Mouse (Mus musculus): ENCODE results near the gene Rhov. TPM values are rescaled to one million over a fixed set of nuclear protein-coding genes. Genes with fewer than 3 reads are reported as not detected.

The Rhov gene
- total RNA-seq (2021): under 1 TPM; 0.62 to 0.76 TPM
- long read RNA-seq, experiment 1, partial matches to known transcripts: 1 of 4 reads
- long read RNA-seq, experiment 1, other reads (novel, unspliced or antisense): 1 of 4 reads
- long read RNA-seq, experiment 2, partial matches to known transcripts: 0 of 1 reads
- long read RNA-seq, experiment 2, other reads (novel, unspliced or antisense): 1 of 1 reads

DNA sequence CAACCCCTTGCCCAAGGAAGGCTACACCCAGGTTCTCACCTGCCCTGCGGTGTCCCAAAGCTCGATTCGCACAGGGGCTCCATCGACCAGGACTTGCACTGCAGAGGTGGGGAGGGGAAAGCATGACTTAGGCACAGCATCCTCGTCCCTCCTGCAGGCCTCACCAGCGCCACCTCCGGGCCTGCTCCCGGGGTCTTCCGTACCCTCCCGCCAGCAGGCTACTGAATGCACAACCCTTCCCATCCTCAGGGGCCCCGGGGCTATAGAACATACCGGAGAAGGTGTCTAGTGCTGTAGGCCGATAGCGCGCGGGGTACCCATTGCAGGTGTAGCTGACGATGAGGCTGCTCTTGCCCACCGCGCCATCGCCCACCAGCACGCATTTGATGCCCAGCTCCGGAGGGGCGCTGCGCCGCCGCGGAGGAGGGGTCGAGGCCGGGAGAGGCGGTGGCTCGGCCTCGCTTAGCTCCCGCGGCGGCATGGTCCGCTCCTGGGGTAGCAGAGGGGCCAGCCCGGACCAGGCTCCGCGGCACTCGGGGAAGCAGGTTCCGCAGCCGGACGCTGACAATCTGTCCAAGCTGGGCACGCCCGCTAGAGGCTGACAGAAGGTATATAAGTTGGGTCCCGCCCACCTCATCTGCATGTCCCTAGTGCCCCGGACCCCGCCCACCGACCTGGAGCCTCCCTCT, at the start of gene Rhov:
Gene Rhov, minus strand, starts transcription at position 630 of the 689 bp plus-strand sequence.
- peak in 1 of 2 experiments; percentile 32 for DNase-seq (ENCODE audit: low spot score in 2 of 2)

DNA sequence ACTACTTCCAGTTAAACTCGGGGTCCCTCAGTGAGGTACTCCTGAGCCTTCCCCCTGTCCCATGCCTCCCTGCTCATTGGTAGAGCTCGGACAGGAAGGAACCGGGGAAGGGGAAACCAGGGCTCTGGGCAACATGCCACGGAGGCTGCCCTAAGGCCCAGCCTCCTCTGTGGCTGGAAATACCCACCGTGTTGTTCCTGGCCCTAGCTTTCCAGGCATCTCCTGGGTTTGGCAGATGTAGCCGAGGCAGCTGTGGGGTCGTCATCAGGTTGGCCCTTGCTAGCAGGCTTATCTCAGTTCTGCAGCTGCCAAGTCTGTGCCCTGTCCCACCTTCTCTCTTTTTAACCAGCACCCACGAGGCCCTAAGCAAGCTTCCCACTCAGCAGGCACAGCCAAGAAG, 49.5 kb upstream of the Rhov start:
- no peak for DNase-seq (ENCODE audit: low spot score in 2 of 2)

DNA sequence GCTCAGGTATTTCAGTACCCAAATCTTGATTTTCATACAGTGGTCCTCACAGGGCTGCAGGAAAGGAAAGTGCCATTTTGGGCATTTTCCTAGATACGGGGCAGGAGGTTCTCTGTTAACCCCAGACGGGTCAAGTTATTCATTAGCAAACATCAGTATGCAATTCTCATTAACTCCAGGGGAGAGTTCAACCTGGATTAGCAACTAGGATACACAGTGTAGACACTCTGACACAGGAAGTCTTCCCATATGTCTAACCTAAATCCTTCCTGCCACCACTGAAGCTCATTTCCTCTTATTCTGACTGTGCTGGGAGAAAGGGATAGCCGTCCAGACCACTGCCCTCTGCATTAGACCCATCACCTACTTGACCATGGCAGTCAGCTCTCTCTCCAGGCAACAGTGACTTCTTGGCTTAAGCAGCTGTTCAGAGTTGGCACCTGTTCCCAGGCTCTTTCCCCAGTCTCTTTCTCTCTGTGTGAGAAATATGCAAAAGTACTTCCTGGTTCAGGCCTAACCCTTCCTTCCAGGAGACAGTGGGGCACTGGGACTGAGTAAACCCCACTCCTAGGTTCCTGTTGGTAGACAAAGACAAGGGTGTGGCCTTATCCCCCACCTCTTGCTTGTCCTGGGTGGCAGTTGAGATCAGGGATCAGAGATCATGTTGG, 47.1 kb upstream of the Rhov start:
- no peak for DNase-seq (ENCODE audit: low spot score in 2 of 2)

DNA sequence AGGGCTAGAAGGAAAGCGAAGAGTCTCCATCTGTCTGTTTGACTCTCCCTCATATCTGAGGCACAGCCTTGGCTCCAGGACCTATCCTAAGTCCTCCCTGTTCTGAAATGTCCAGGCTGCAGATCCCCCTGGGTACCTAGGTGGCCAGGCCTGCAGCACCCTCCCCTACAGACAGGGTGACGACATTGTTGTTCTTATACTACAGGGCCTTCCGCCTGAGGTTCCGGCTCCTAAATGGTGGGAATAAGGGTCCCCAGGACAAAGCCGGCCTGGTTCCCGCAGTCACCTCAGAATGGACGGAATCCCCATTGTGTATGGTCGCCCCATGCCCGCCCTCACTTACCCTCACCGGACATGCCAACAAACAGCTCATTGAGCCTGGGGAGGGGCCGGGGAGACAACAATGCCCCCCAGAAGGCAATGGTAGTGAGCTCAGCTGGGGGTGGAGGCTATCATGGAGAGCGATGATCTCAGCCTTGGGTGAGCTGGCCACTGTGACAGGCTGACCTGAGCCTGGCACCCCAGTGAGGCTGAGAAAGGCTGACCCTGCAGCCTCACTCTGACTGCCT, 43.8 kb upstream of the Rhov start:
- DNase-seq (ENCODE audit: low spot score in 2 of 2): no peak

DNA sequence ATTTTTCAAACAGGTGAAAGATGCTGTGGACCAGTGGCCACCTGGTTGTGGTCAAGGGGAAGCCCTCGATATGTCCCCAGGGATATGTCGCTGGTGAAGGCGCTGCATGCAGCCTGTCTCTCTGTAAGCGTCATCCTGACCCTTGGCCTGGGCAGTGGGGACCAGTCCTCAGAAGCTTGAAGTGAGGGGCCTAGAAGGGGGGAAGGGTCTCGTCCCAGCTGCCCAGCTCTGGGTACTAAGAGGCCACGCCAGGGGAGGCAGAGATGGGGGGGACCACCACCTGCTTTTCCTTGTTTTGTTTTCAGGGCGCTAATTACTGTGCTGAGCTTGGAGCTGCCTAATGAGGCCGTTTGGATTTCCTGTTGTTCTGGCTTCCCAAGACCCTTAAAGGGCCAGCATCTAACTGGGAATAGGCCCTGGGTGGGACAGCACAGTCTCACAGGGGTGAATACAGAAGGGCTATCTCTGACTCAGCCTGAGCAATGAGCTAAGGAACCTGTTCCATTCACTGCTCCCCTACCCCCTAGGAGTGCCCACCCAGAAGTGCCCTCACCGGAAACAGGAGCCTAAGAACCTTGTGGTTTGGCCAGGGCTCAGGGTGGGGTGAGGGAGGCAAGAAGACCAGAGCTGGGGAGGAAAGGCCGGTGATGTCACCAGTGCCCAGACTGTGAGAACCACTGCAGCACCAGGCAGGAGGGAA, 42.9 kb upstream of the Rhov start:
- no peak for DNase-seq (ENCODE audit: low spot score in 2 of 2)

DNA sequence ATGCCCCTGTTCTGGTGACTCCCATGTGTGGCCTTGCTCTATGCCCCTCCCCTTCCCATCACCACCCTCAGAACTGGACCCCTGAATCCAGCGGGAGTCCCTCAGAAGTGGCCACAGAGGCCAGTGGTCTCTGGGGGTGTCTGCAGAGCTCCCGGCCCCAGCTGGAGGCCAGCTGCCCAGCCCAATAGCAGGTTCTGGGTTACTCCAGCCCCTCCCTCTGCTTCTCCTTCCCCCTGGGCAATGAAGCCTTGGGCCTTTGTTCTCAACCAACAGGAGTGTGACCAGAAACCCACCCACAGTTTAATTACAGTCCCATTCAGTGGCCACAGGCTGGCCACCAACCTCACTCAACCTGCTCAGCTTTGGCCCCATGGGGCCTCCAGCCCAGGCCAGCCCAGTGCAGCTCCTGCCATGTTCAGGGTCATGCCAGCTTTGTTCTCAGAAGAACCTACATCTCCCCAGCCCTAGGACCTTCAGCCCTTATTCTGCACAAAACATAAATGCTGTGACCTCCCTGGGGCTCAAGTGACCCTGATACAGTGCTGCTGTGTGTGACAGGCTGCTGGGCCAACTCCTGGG, 41.4 kb upstream of the Rhov start:
- no peak for DNase-seq (ENCODE audit: low spot score in 2 of 2)

DNA sequence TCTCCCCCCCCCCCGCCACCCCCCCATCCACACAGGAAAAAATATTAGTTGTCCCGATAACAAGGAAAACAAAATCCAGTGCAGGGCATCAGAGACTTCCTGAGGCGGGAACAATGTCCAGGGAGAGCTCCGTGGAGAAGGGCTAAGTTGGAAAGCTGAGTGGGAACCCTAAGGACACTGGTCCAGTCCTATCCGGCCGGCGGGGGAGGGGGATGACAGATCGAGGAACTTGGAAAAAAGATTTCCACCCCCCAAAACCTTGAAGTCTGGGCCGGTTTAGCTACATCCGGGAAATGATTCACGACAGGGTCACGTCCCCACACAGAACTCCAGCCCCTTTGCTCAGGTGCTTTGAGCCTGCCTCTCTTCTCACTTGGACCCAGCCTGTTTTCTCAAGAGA, 40.5 kb upstream of the Rhov start:
- DNase-seq (ENCODE audit: low spot score in 2 of 2): no peak

DNA sequence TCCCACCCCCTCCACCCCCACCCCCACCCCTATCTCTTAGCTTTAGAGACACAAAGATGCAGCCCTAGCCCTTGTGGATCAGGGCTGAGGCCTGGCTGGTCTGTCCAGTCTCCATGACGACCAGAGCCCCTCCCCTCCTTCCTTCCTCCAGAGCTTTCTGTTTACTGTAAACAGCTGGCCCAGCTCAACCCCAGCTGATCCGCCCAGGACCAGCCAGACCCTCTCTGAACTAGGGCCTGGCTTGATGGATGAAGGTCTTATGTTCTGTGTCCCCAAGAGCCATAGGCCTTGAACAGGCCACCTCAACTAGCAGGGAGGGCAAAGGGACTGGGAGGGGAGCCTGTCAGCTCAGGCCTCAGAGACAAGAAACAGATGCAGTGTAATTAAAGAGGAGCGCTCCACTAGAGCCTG, 33.7 kb upstream of the Rhov start:
- DNase-seq (ENCODE audit: low spot score in 2 of 2): no peak

DNA sequence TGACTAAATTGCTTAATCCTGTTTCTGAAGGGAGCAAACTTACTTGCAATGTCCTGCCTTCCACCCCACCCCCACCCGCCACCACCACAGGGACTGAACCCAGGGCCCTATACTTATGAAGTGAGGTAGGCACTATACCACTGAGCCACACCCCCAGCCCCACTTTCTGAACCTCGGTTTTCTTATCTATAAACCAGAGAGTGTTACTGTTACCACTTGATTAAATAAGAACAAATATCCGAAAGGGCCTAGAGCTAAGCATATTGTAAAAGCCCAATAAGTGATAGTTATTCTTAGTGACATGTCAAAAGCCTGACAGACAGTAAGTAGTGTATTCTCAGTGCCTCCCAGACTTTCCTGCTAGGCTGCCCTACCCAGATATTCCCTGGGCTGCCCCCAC, 33.3 kb upstream of the Rhov start:
- no peak for DNase-seq (ENCODE audit: low spot score in 2 of 2)

DNA sequence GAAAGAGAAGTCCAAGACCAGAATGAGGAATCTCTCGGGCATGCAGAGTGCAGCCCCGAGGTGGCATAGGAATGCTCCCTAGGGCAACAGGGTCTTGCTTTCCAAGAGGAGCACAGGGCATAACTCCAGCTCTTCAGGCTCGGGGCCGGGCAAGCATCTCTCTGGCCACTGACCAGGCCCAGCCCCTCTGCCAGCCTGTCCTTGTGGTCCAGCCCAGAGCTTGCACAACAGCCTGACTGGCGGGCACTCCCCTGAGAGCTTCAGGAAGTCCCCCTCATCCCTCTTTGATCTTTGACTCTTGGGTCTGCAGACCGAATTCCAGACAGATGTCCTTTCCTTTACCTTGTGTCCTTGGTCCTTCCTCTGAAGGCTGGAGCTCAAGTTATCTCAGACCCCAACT, 31.8 kb upstream of the Rhov start:
- DNase-seq (ENCODE audit: low spot score in 2 of 2): no peak

DNA sequence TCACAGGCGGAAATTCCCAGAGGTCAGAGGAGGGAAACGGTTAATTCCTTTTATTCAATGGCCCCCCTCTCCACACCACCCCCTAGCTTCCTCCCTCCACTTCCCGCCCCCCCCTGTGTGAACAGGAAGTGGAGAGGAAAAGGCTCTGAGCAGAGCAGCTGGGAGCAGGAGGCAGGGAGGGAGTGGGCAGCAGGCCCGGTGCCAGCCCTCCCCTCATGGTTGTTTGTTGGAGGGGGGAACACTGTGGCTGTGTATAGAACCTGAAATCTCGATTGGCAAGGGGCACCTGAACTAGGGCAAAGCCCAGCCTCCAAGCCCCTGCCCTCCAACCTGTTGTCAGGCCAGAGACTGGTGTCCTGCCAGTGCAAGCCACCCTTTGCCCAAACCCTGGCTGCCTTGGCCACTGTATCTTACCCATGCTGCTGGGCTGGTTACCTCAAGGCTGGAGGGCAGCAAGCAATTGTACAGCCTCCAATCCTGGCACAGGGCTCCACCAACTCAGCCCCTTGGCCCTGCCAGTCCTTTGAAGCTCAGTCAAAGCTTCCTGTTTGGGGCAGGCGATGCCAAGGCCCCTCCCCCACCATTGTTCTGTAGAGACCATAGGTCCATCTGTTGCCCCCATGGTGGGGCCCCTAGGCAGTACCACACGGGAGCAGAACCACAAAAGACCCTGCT, 29.9 kb upstream of the Rhov start:
- DNase-seq (ENCODE audit: low spot score in 2 of 2): no peak

DNA sequence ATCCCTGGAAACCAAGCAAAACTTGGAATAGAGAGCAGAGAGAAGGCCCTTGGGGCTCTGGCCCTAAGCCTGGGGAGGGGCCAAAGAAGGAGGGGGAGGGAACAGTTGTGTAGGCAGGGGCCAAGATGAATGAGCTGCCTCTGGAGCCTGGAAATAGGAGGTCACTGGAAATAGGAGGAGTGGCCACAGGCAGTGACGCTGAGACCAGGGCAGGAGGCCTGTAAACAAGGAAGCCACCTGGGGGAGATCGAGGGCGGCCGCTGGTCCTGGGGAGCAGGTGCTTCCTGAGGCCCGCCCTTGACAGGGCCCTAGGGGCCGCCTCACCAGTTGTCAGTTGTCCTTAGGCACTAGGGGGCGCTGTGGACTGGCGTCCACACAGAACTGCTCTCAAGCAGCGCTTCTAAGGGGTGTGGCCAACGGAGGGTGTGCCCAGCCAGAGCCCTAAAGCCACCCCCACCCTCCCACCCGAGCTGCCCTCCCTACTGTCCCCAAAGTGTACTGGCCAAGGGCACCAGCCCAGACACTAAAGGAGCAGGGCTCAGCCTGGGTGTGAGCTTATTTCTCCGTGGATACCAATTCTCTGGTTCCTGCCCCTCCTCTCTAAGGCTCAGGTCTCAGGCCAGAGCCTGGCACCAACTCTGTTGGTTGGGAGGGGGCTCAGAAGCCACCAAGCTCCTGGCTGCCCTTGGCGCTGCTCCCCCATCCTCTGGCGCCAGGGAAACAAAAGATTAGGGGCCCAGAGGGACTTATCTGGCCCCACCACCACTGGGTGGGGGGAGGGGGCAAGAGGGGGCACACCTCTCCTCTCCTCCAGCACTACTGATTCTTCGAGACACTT, 29.1 kb upstream of the Rhov start:
- peak; percentile 65 to 80 for DNase-seq (ENCODE audit: low spot score in 2 of 2)

DNA sequence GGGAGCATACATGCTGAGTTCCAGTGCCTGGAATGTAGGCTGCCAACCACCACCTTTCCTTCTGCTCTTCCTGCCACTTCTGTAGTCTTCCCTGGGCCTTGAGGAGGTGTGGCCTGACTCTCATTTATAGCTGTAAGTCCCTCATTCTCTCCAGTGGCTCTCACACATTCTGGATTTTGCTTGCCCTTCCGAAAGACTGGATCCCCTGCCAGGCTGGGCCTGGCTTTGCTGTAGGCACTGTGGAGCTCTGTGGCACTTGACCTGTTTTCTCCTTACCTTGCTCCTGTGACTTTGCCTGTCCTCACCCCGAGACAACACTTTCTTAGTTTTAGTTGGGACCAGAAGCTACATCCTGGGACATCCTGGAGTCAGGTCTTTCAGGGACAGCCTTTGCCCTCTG, 27.8 kb upstream of the Rhov start:
- DNase-seq (ENCODE audit: low spot score in 2 of 2): no peak

DNA sequence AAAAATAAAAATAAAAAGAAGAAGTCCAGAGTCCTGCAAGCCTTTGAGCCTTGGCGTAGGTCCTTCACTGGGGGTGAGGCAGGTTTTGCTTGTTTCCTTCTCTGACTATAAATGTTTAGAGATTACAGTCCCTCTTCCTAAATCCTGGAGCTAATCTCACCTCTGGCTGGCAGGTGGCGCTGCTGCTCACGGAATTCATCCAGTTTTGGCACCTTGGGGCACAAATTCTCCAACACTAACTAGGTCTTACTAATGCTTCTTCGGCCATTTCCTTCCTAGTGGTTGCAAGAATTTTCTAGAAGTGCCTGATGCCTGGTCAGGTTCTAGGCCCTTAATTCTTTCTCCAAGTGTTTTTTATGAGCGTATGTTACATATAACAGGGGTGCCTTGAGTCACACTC, 27.3 kb upstream of the Rhov start:
- DNase-seq (ENCODE audit: low spot score in 2 of 2): peak in 1 of 2 experiments; percentile 47

DNA sequence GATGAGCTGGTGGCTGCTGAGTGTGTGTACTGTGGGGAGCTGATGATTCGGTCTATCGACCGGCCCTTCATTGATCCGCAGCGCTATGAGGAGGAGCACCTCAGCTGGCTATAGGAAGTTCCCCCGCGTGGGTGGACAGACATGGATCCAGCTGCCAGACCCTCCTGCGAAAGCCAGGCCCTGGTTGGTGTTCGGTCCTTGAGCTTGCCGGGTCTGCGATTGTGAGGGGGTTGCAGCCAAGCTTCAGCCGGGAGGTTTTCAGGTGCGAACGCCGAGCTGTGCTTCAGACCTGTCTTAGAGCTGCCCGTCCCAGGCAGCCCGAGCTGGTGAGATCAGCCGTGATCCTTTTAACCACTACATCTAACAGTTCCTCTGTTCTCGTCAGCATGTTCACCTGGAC, 26.4 kb upstream of the Rhov start:
- DNase-seq (ENCODE audit: low spot score in 2 of 2): no peak

DNA sequence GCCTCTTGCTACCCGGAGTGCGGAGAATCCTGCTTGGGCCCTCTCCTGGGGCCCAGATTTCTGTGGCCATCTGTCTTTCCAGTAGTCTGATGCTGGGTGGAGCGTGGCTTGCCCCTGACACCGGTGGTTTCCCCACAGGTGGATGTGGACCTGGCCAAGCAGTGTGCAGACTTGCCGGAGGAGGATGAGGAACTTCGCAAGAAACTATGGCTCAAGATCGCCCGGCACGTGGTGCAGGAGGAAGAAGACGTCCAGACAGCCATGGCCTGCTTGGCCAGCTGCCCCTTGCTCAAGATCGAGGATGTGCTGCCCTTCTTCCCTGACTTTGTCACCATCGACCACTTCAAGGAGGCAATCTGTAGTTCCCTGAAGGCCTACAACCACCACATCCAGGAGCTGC, 25.7 kb upstream of the Rhov start:
- no peak for DNase-seq (ENCODE audit: low spot score in 2 of 2)

DNA sequence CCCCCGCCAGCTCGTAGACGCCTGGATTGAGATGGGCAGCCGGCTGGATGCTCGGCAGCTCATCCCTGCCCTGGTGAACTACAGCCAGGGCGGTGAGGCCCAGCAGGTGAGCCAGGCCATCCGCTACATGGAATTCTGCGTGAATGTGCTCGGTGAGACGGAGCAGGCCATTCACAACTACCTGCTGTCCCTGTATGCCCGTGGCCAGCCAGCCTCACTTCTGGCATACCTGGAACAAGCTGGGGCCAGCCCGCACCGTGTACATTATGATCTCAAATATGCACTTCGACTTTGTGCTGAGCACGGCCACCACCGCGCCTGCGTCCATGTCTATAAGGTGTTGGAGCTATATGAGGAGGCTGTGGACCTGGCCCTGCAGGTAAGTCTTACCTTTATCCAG, 23.3 kb upstream of the Rhov start:
- DNase-seq (ENCODE audit: low spot score in 2 of 2): no peak

DNA sequence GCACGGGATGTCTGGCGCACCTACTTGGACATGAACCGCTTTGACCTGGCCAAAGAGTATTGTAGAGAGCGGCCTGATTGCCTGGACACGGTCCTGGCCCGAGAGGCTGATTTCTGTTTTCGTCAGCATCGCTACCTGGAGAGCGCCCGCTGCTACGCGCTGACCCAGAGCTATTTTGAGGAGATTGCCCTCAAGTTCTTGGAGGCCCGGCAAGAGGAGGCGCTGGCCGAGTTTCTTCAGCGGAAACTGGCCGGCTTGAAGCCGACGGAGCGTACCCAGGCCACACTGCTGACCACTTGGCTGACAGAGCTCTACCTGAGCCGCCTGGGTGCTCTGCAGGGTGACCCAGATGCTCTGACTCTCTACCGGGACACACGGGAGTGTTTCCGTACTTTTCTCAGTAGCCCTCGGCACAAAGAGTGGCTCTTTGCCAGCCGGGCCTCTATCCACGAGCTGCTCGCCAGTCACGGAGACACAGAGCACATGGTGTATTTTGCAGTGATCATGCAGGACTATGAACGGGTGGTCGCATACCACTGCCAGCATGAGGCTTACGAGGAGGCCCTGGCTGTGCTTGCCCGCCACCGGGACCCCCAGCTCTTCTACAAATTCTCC, 22.8 kb upstream of the Rhov start:
- DNase-seq (ENCODE audit: low spot score in 2 of 2): no peak

DNA sequence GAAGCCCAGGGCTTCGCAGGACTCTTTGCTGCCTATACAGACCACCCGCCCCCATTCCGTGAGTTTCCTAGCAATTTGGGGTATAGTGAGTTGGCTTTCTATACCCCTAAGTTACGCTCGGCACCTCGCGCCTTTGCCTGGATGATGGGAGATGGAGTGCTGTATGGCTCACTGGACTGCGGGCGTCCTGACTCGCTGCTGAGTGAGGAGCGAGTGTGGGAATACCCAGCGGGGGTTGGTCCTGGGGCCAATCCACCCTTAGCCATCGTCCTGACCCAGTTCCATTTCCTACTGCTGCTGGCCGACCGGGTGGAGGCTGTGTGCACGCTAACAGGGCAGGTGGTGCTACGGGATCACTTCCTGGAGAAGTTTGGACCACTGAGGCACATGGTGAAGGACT, 22.2 kb upstream of the Rhov start:
- no peak for DNase-seq (ENCODE audit: low spot score in 2 of 2)
